In the genomic region with DNA sequence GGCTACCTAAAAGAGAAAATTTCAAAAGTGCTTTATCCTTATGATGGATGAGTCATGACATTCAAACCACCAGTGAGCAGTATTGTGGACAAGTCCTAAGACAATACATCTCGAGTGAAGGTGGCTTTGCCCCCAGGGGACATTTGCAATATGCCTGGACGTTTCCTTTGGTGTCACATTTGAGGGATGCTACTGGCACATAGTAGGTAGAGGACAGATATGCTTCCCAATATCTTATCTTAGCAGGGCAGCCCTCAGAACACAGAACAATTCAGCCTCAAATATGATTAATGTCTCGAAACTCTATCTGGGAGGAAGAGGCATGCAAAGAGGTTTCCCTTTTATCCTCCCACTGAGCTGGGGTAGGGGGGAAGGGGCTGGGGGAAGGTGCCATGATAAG, we compare ENCODE assay signal across 23 mouse cellular contexts. TPM values are rescaled to one million over a fixed set of nuclear protein-coding genes. Genes with fewer than 3 reads are reported as not detected.
DNase-seq lines count a peak whose midpoint lies in the region; ATAC-seq and TF ChIP-seq lines count a peak whose summit lies in the region.
"Had no signal": no experiment of that assay in that cellular context is flagged by ENCODE, and none has a peak within 500 bp of the region (broad histone marks: within the 10 kb centered on the region; RNA-seq: fewer than 3 reads in every experiment).

No protein-coding gene starts in this region.

- no peak for ATAC-seq in megakaryocyte, adult 5-6 weeks (ENCODE audit: poor library complexity, severe bottlenecking)
- no peak for ATAC-seq in liver, embryonic 14.5 days (ENCODE audit: insufficient read depth)
- ATAC-seq in megakaryocyte-erythroid progenitor cell, adult 5-6 weeks (replicated peaks; ENCODE audit: low FRiP score, low TSS enrichment, poor library complexity, severe bottlenecking), result peak; percentile 7; the same call in 1 of the 2 replicates
- ATAC-seq: activated CD4-positive, CD25-positive, alpha-beta regulatory T cell, adult 4 months; forebrain, embryonic 15.5 days had no signal

- TF ChIP-seq RAD21 in MEL (IDR thresholded peaks at IDR 0.05; ENCODE audit: low read depth, low read length), result no peak

- H3K27ac ChIP-seq in MEL (ENCODE audit: control insufficient read depth, low read depth, low read length), result peak overlapping the region; percentile 83
- H3K27ac ChIP-seq in liver, embryonic 14.5 days, result no peak overlapping the region; the same call in 1 of the 2 replicates
- H3K27ac ChIP-seq: embryonic facial prominence, embryonic 10.5 days; embryonic facial prominence, embryonic 13.5 days; forebrain, embryonic 12.5 days; forebrain, embryonic 15.5 days; hindbrain, embryonic 12.5 days; hindbrain, embryonic 15.5 days had no signal

- WGBS in liver, embryonic 14.5 days (ENCODE audit: insufficient replicate concordance), result 15% methylated on average over 3 of the region's 3 CpGs
- WGBS in lung, adult 2 months, result 43% methylated on average over 3 of the region's 3 CpGs

- no peak for TF ChIP-seq POLR2A in MEL (IDR thresholded peaks at IDR 0.05; ENCODE audit: control insufficient read depth in 1 of 2, insufficient read depth in 1 of 2, low read depth in 1 of 2, low read length in 2 of 2, poor library complexity in 1 of 2)
- no peak for TF ChIP-seq POLR2A in lung, adult 2 months (IDR thresholded peaks at IDR 0.05; ENCODE audit: borderline replicate concordance, extremely low read depth, low read depth, low read length)

- peak; percentile 59 to 78 for TF ChIP-seq EP300 in MEL (IDR thresholded peaks at IDR 0.05; ENCODE audit: low read depth in 1 of 2, low read length in 2 of 2)
- TF ChIP-seq EP300 in liver, embryonic 14.5 days (IDR thresholded peaks at IDR 0.05; ENCODE audit: low read depth), result peak; percentile 36; the same call in 1 of the 2 replicates

- H3K4me3 ChIP-seq in megakaryocyte, embryonic 14.5 days (replicated peaks), result peak overlapping the region; percentile 30
- H3K4me3 ChIP-seq in MEL (ENCODE audit: control insufficient read depth in 1 of 2, insufficient read depth in 1 of 2, low read depth in 2 of 2, low read length in 2 of 2), result peak overlapping the region; percentile 17 to 28; a peak in 2 of 4 replicates
- H3K4me3 ChIP-seq in liver, embryonic 14.5 days (ENCODE audit: insufficient read depth in 1 of 2, low read depth in 2 of 2, low read length in 2 of 2), result no peak overlapping the region
- H3K4me3 ChIP-seq in lung, adult 2 months (replicated peaks; ENCODE audit: extremely low read depth, low read depth, low read length), result no peak overlapping the region
- H3K4me3 ChIP-seq: embryonic facial prominence, embryonic 10.5 days; embryonic facial prominence, embryonic 13.5 days; erythroblast, embryonic 14.5 days; forebrain, embryonic 12.5 days; forebrain, embryonic 15.5 days; hindbrain, embryonic 12.5 days; hindbrain, embryonic 15.5 days had no signal

- H3K9ac ChIP-seq in MEL (ENCODE audit: control insufficient read depth, low read depth, low read length, poor library complexity, severe bottlenecking), result no peak overlapping the region; the same call in 1 of the 2 replicates
- no peak overlapping the region for H3K9ac ChIP-seq in liver, embryonic 14.5 days (replicated peaks)
- H3K9ac ChIP-seq: embryonic facial prominence, embryonic 13.5 days; forebrain, embryonic 12.5 days; forebrain, embryonic 15.5 days; hindbrain, embryonic 12.5 days; hindbrain, embryonic 15.5 days had no signal

- 0 out of 2 replicates have a peak overlapping the region, but pooled peaks have one; percentile 3 for H3K4me2 ChIP-seq in liver, embryonic 14.5 days (ENCODE audit: low read depth)
- H3K4me2 ChIP-seq: embryonic facial prominence, embryonic 13.5 days; forebrain, embryonic 12.5 days; forebrain, embryonic 15.5 days; heart, embryonic 11.5 days; hindbrain, embryonic 12.5 days; hindbrain, embryonic 15.5 days had no signal

- H3K79me2 ChIP-seq in MEL (ENCODE audit: control insufficient read depth, insufficient read depth, low read length, poor library complexity), result peaks cover 14% of the 10 kb centered on the region

- intact Hi-C loops in left cerebral cortex, postnatal 25 days (cut with DNase I), result loop anchor here (1.0 to 2.0 kb wide), 3 partner anchors 249 to 1065 kb away; no protein-coding TSS in a partner anchor

- peak; percentile 68 for DNase-seq in MEL (ENCODE audit: low read depth, low spot score)
- DNase-seq in liver, embryonic 14.5 days (ENCODE audit: low read depth in 3 of 3, low spot score in 3 of 3), result no peak
- DNase-seq in heart, adult 11 months, result no peak
- DNase-seq in lung, adult 2 months, result no peak
- no peak for DNase-seq in left cerebral cortex, postnatal 25 days (ENCODE audit: low spot score in 2 of 2)
- DNase-seq: adrenal gland, adult 8-10 months; adrenal gland, postnatal 25 days; cerebellum, adult 11-12 months; gastrocnemius, postnatal 36 days had no signal

- no peaks in the 10 kb centered on the region for H3K9me3 ChIP-seq in megakaryocyte, embryonic 14.5 days
- no peaks in the 10 kb centered on the region for H3K9me3 ChIP-seq in MEL (replicated peaks; ENCODE audit: insufficient read depth, low read length)
- no peaks in the 10 kb centered on the region for H3K9me3 ChIP-seq in liver, embryonic 14.5 days (ENCODE audit: control insufficient read depth, low read length)
- H3K9me3 ChIP-seq: embryonic facial prominence, embryonic 10.5 days; embryonic facial prominence, embryonic 13.5 days; forebrain, embryonic 12.5 days; forebrain, embryonic 15.5 days; G1E; hindbrain, embryonic 12.5 days; hindbrain, embryonic 15.5 days had no signal

- H3K36me3 ChIP-seq in megakaryocyte, embryonic 14.5 days (replicated peaks; ENCODE audit: low read length), result no peaks in the 10 kb centered on the region
- peaks cover 0 to 23% of the 10 kb centered on the region in 2 experiments; a peak in 2 of 4 replicates for H3K36me3 ChIP-seq in MEL (ENCODE audit: control insufficient read depth in 1 of 2, insufficient read depth in 2 of 2, low read length in 2 of 2)
- no peaks in the 10 kb centered on the region for H3K36me3 ChIP-seq in liver, embryonic 14.5 days (replicated peaks; ENCODE audit: control insufficient read depth, insufficient read depth, low read depth)
- H3K36me3 ChIP-seq: embryonic facial prominence, embryonic 10.5 days; embryonic facial prominence, embryonic 13.5 days; forebrain, embryonic 12.5 days; forebrain, embryonic 15.5 days; G1E; hindbrain, embryonic 12.5 days; hindbrain, embryonic 15.5 days had no signal

- H3K27me3 ChIP-seq in megakaryocyte, embryonic 14.5 days (replicated peaks), result peaks cover 4% of the 10 kb centered on the region
- H3K27me3 ChIP-seq in MEL (ENCODE audit: control insufficient read depth in 1 of 2, insufficient read depth in 2 of 2, low read length in 2 of 2), result no peaks in the 10 kb centered on the region
- no peaks in the 10 kb centered on the region for H3K27me3 ChIP-seq in liver, embryonic 14.5 days (ENCODE audit: control insufficient read depth, insufficient read depth, low read length)
- H3K27me3 ChIP-seq: CH12.LX; forebrain, embryonic 12.5 days; forebrain, embryonic 15.5 days; hindbrain, embryonic 15.5 days had no signal

- H3K4me1 ChIP-seq in megakaryocyte, embryonic 14.5 days, result peaks cover 28% of the 10 kb centered on the region
- peaks cover 13 to 16% of the 10 kb centered on the region in 2 experiments for H3K4me1 ChIP-seq in MEL (ENCODE audit: control insufficient read depth in 1 of 2, insufficient read depth in 2 of 2, low read length in 2 of 2)
- peaks cover 2 to 13% of the 10 kb centered on the region in 2 experiments for H3K4me1 ChIP-seq in liver, embryonic 14.5 days (replicated peaks; ENCODE audit: control insufficient read depth in 2 of 2, insufficient read depth in 2 of 2, low read length in 1 of 2)
- H3K4me1 ChIP-seq in lung, adult 2 months (ENCODE audit: control insufficient read depth, insufficient read depth, low read length), result no peaks in the 10 kb centered on the region
- H3K4me1 ChIP-seq: embryonic facial prominence, embryonic 13.5 days had no signal

- TF ChIP-seq CTCF in MEL (IDR thresholded peaks at IDR 0.05 in 2 of 3, conservative IDR thresholded peaks at IDR 0.05 in 1 of 3; ENCODE audit: control insufficient read depth in 1 of 3, insufficient read depth in 1 of 3, low read depth in 2 of 3, low read length in 3 of 3, poor library complexity in 1 of 3, severe bottlenecking in 1 of 3), result no peak
- no peak for TF ChIP-seq CTCF in liver, embryonic 14.5 days (IDR thresholded peaks at IDR 0.05; ENCODE audit: low read depth)
- no peak for TF ChIP-seq CTCF in lung, adult 2 months (IDR thresholded peaks at IDR 0.05; ENCODE audit: insufficient read depth, low read length)

TF ChIP-seq in MEL, 35 proteins besides CTCF, POLR2A, EP300 and RAD21 (continues in another document):
- TF ChIP-seq USF2 (IDR thresholded peaks at IDR 0.05; ENCODE audit: borderline replicate concordance in 1 of 2, insufficient read depth in 1 of 2, low read depth in 1 of 2, low read length in 2 of 2) (no peak), MAZ (IDR thresholded peaks at IDR 0.05; ENCODE audit: low read depth, low read length) (no peak), MEF2A (IDR thresholded peaks at IDR 0.05; ENCODE audit: extremely low read depth, insufficient replicate concordance, low read depth, low read length, poor library complexity, severe bottlenecking) (no peak), GABPA (IDR thresholded peaks at IDR 0.05; ENCODE audit: low read depth, low read length) (no peak), ZC3H11A (IDR thresholded peaks at IDR 0.05; ENCODE audit: low read depth, low read length) (no peak), GATA1 (IDR thresholded peaks at IDR 0.05; ENCODE audit: low read depth, low read length) (peak; percentile 79), ZMIZ1 (IDR thresholded peaks at IDR 0.05; ENCODE audit: low read depth, low read length) (no peak), POLR2AphosphoS5 (IDR thresholded peaks at IDR 0.05; ENCODE audit: borderline replicate concordance, low read depth, low read length) (no peak), TBP (IDR thresholded peaks at IDR 0.05; ENCODE audit: low read depth, low read length) (no peak), MAFK (IDR thresholded peaks at IDR 0.05; ENCODE audit: borderline replicate concordance, low read depth, low read length) (no peak)

RNA-seq across cellular contexts. Expression of a gene that starts 2.3 kb away (rescaled TPM):
- polyA plus RNA-seq in megakaryocyte, embryonic 14.5 days (2012; ENCODE audit: insufficient read depth, low replicate concordance), result 4.3 TPM in 1 of 2 replicates, not detected in the other
- 5.8 and 6.5 TPM in 2 replicates for total RNA-seq in megakaryocyte, adult 5-6 weeks (2015)
- total RNA-seq in megakaryocyte, adult 5-6 weeks (2017), result 4.1 and 4.6 TPM in 2 replicates
- total RNA-seq in MEL (2012; rRNA removed), result 13.2 and 15.1 TPM in 2 replicates
- polyA plus RNA-seq in MEL (2012; ENCODE audit: insufficient read depth in 1 of 2, insufficient read length in 2 of 2, low read depth in 1 of 2, low replicate concordance in 2 of 2, missing spikeins in 1 of 2), result 10 to 100 TPM in 1 of 2 experiments, not detected in 1; 35.8 TPM
- polyA plus RNA-seq in liver, embryonic 14.5 days (2012; rRNA removed), result 5.2 and 5.8 TPM in 2 replicates
- 6.4 and 7.0 TPM in 2 replicates for polyA plus RNA-seq in liver, embryonic 14.5 days (2014; fragmentation: Nextera tagmentation; extraction: Ambion mirVana)
- 29.1 and 30.3 TPM in 2 replicates for total RNA-seq in megakaryocyte-erythroid progenitor cell, adult 5-6 weeks (2014; fragmentation: Nextera tagmentation)
- total RNA-seq in megakaryocyte-erythroid progenitor cell, adult 5-6 weeks (2017), result 26.6 and 31.8 TPM in 2 replicates
- polyA plus RNA-seq in lung, adult 2 months (2012; rRNA removed), result 4.3 and 5.5 TPM in 2 replicates
- total RNA-seq in left cerebral cortex, postnatal 25 days (2021), result 10 to 100 TPM; 12.4 to 13.1 TPM

Comparison
In these comparisons a context has a peak if more than half of its experiments do, and no peak if none do; other contexts are left out.
1. H3K4me3 ChIP-seq: peak in megakaryocyte, embryonic 14.5 days (single experiment) and MEL (2 of 2); none in liver, embryonic 14.5 days (0 of 2) and lung, adult 2 months (single experiment).